Mouse (Mus musculus) spleen, adult 2 months (tissue): ENCODE results near the gene Gm21897.

Source experiments
- CTCF ChIP-seq: fragments of 200-500 bp; IDR thresholded peaks from 2 replicates; pipeline ENCODE4 v1.5.1; 2011; ENCODE audit warnings: mild to moderate bottlenecking, inconsistent platforms; ENCODE audit not compliant: insufficient read depth, insufficient read length, insufficient replicate concordance; ENCODE audit errors: extremely low read depth
- POLR2A ChIP-seq: fragments of 200-500 bp; IDR thresholded peaks from 2 replicates; pipeline ENCODE4 v1.6.1; 2011; ENCODE audit warnings: low read depth, low read length, inconsistent platforms

- TF ChIP-seq CTCF (no peak), POLR2A (no peak)
Observed at GRCm38 (mm10) chr16:15334526-15334925, 17.3 kb downstream of the Gm21897 start.
